Comparison of ENCODE assay signal across 8 mouse cellular contexts in genomic region chr11:51289564-51290041, GRCm38 (mm10). TPM values are rescaled to one million over a fixed set of nuclear protein-coding genes. Genes with fewer than 3 reads are reported as not detected.
DNase-seq lines count a peak whose midpoint lies in the region; ATAC-seq and TF ChIP-seq lines count a peak whose summit lies in the region.

Gene Col23a1, plus strand, starts transcription at chr11:51289920.

- peak within 1 kb of the TSS in 2 of 3 experiments; percentile 38 to 69 for H3K4me3 ChIP-seq in CH12.LX (replicated peaks in 1 of 3; ENCODE audit: low read depth in 2 of 3, low read length in 2 of 3, poor library complexity in 1 of 3)
- H3K4me3 ChIP-seq in brown adipose tissue, adult 24 weeks (ENCODE audit: insufficient read depth, low read depth, low read length), result peak within 1 kb of the TSS; percentile 99
- H3K4me3 ChIP-seq in forebrain, embryonic 11.5 days (ENCODE audit: low read depth, low read length), result peak within 1 kb of the TSS; percentile 59
- H3K4me3 ChIP-seq in heart, embryonic 15.5 days, result peak within 1 kb of the TSS; percentile 58
- H3K4me3 ChIP-seq in liver, embryonic 13.5 days (replicated peaks), result peak within 1 kb of the TSS; percentile 63
- peak within 1 kb of the TSS; percentile 85 for H3K4me3 ChIP-seq in testis, adult 2 months (ENCODE audit: control insufficient read depth, low read depth, low read length)

- dilution Hi-C loops in CH12.LX (cut with MboI; ENCODE audit: extremely low pct_ligation_motif_present, extremely low pct_unique_long_range_greater_than_20kb, low sequenced_read_pairs), result no loop called here

- H3K79me2 ChIP-seq in CH12.LX (replicated peaks; ENCODE audit: control insufficient read depth, extremely low read depth, insufficient read depth, poor library complexity, severe bottlenecking), result no peaks in the 10 kb centered on the region

- H3K27ac ChIP-seq in CH12.LX (ENCODE audit: insufficient read depth, low read depth), result no peak within 1 kb of the TSS
- H3K27ac ChIP-seq in brown adipose tissue, adult 24 weeks (replicated peaks; ENCODE audit: low read depth, low read length), result no peak within 1 kb of the TSS
- no peak within 1 kb of the TSS for H3K27ac ChIP-seq in forebrain, embryonic 11.5 days (ENCODE audit: low read depth, low read length)
- peak within 1 kb of the TSS; percentile 59 for H3K27ac ChIP-seq in heart, embryonic 15.5 days
- H3K27ac ChIP-seq in liver, embryonic 13.5 days, result no peak within 1 kb of the TSS
- no peak within 1 kb of the TSS for H3K27ac ChIP-seq in testis, adult 2 months (ENCODE audit: control insufficient read depth, insufficient read depth, low read depth, low read length)

- H3K9me3 ChIP-seq in CH12.LX (replicated peaks; ENCODE audit: low read length), result no peaks in the 10 kb centered on the region
- no peaks in the 10 kb centered on the region for H3K9me3 ChIP-seq in forebrain, embryonic 11.5 days (ENCODE audit: control insufficient read depth, low read length)
- no peaks in the 10 kb centered on the region for H3K9me3 ChIP-seq in heart, embryonic 15.5 days (replicated peaks)
- no peaks in the 10 kb centered on the region for H3K9me3 ChIP-seq in liver, embryonic 13.5 days (replicated peaks)

- no peak for TF ChIP-seq POLR2A in CH12.LX (IDR thresholded peaks at IDR 0.05; ENCODE audit: low read depth, low read length)
- no peak for TF ChIP-seq POLR2A in testis, adult 2 months (IDR thresholded peaks at IDR 0.05; ENCODE audit: control insufficient read depth, low read depth, low read length)

- 1% methylated on average over 34 of the region's 38 CpGs for WGBS in forebrain, embryonic 11.5 days
- 1% methylated on average over 38 of the region's 38 CpGs for WGBS in heart, embryonic 15.5 days
- under 1% methylated on average over 38 of the region's 38 CpGs for WGBS in liver, embryonic 13.5 days (ENCODE audit: insufficient replicate concordance)

- peak; percentile 87 for ATAC-seq in forebrain, embryonic 11.5 days (replicated peaks; ENCODE audit: low FRiP score)
- ATAC-seq in heart, embryonic 15.5 days (replicated peaks; ENCODE audit: insufficient number of reproducible peaks, insufficient read depth, low FRiP score, low read depth), result peak; percentile 94
- peak; percentile 82 for ATAC-seq in liver, embryonic 13.5 days (ENCODE audit: low read depth)

- peak; percentile 19 to 99; a peak in 3 of 4 replicates for TF ChIP-seq CTCF in CH12.LX (conservative IDR thresholded peaks at IDR 0.05 in 1 of 2, IDR thresholded peaks at IDR 0.05 in 1 of 2; ENCODE audit: low read depth in 2 of 2, low read length in 2 of 2)
- TF ChIP-seq CTCF in testis, adult 2 months (IDR thresholded peaks at IDR 0.05; ENCODE audit: control insufficient read depth, insufficient read depth, insufficient replicate concordance, low read depth, low read length), result peak; percentile 44; the same call in 1 of the 2 replicates

- no peak for TF ChIP-seq EP300 in CH12.LX (IDR thresholded peaks at IDR 0.05; ENCODE audit: low read length)

- TF ChIP-seq RAD21 in CH12.LX (IDR thresholded peaks at IDR 0.05; ENCODE audit: low read depth, low read length), result peak; percentile 96

- peaks cover 5 to 33% of the 10 kb centered on the region in 2 experiments for H3K36me3 ChIP-seq in CH12.LX (replicated peaks in 1 of 2; ENCODE audit: control insufficient read depth in 1 of 2, insufficient read depth in 1 of 2, low read length in 1 of 2)
- H3K36me3 ChIP-seq in forebrain, embryonic 11.5 days (ENCODE audit: control insufficient read depth, insufficient read depth, low read length), result no peaks in the 10 kb centered on the region
- H3K36me3 ChIP-seq in heart, embryonic 15.5 days, result no peaks in the 10 kb centered on the region
- H3K36me3 ChIP-seq in liver, embryonic 13.5 days, result peaks cover 7% of the 10 kb centered on the region; the same call in 1 of the 2 replicates
- no peaks in the 10 kb centered on the region for H3K36me3 ChIP-seq in testis, adult 2 months (ENCODE audit: control insufficient read depth, insufficient read depth, low read length)

- H3K9ac ChIP-seq in CH12.LX (ENCODE audit: insufficient read depth, low read depth), result peak within 1 kb of the TSS; percentile 34
- peak within 1 kb of the TSS; percentile 57 for H3K9ac ChIP-seq in forebrain, embryonic 11.5 days (ENCODE audit: low read length)
- H3K9ac ChIP-seq in heart, embryonic 15.5 days, result peak within 1 kb of the TSS; percentile 63
- peak within 1 kb of the TSS; percentile 57 for H3K9ac ChIP-seq in liver, embryonic 13.5 days

- peaks cover 32% of the 10 kb centered on the region for H3K27me3 ChIP-seq in CH12.LX (replicated peaks)
- peaks cover 3% of the 10 kb centered on the region; the same call in 1 of the 2 replicates for H3K27me3 ChIP-seq in forebrain, embryonic 11.5 days (ENCODE audit: control insufficient read depth, insufficient read depth, low read length)
- peaks cover 19% of the 10 kb centered on the region for H3K27me3 ChIP-seq in heart, embryonic 15.5 days
- peaks cover 55% of the 10 kb centered on the region for H3K27me3 ChIP-seq in liver, embryonic 13.5 days
- H3K27me3 ChIP-seq in testis, adult 2 months (ENCODE audit: control insufficient read depth, insufficient read depth, low read length), result no peaks in the 10 kb centered on the region

- H3K4me1 ChIP-seq in CH12.LX (ENCODE audit: control insufficient read depth in 1 of 2, insufficient read depth in 2 of 2), result peaks cover 0 to 2% of the 10 kb centered on the region in 2 experiments; a peak in 2 of 4 replicates
- H3K4me1 ChIP-seq in brown adipose tissue, adult 24 weeks (ENCODE audit: control insufficient read depth, insufficient read depth, insufficient read length, low read length), result no peaks in the 10 kb centered on the region
- 0 out of 2 replicates have a peak, but pooled peaks cover 2% of the 10 kb centered on the region for H3K4me1 ChIP-seq in forebrain, embryonic 11.5 days (replicated peaks; ENCODE audit: control insufficient read depth, insufficient read depth, low read length)
- H3K4me1 ChIP-seq in heart, embryonic 15.5 days (replicated peaks), result peaks cover 13% of the 10 kb centered on the region
- peaks cover 10% of the 10 kb centered on the region for H3K4me1 ChIP-seq in liver, embryonic 13.5 days (replicated peaks)
- H3K4me1 ChIP-seq in testis, adult 2 months (ENCODE audit: control insufficient read depth, insufficient read depth, low read length), result peaks cover 8% of the 10 kb centered on the region

- DNase-seq in CH12.LX (ENCODE audit: extremely low read depth), result peak; percentile 29
- peak; percentile 89 for DNase-seq in forebrain, embryonic 11.5 days (ENCODE audit: low spot score)
- peak; percentile 89 for DNase-seq in kidney, postnatal 10 days
- DNase-seq in liver, embryonic 13.5 days, result peak; percentile 23
- peak; percentile 88 for DNase-seq in neural tube, embryonic 10.5 days (ENCODE audit: extremely low spot score, low spot score)

- in situ Hi-C loops in CH12.LX (cut with MboI; ENCODE audit: low pct_ligation_motif_present, low pct_unique_long_range_greater_than_20kb, low sequenced_read_pairs), result loop anchor here (5.0 kb wide), 1 partner anchor 238 kb away; no protein-coding TSS in a partner anchor

- H3K4me2 ChIP-seq in CH12.LX (ENCODE audit: insufficient read depth, low read depth, poor library complexity, severe bottlenecking), result peak within 1 kb of the TSS; percentile 96
- peak within 1 kb of the TSS; percentile 84 for H3K4me2 ChIP-seq in forebrain, embryonic 11.5 days (ENCODE audit: low read depth, low read length, severe bottlenecking)
- H3K4me2 ChIP-seq in heart, embryonic 15.5 days, result peak within 1 kb of the TSS; percentile 91
- H3K4me2 ChIP-seq in liver, embryonic 13.5 days, result peak within 1 kb of the TSS; percentile 78

TF ChIP-seq in CH12.LX, 34 proteins besides CTCF, POLR2A, EP300 and RAD21:
- TF ChIP-seq NELFE (IDR thresholded peaks at IDR 0.05; ENCODE audit: low read depth, low read length), result peak; percentile 52; the same call in 1 of the 2 replicates
- TF ChIP-seq ZC3H11A (IDR thresholded peaks at IDR 0.05; ENCODE audit: low read depth, low read length), result peak; percentile 61
- peak; percentile 85 for TF ChIP-seq MAZ (IDR thresholded peaks at IDR 0.05; ENCODE audit: low read depth, low read length)
- no peak for TF ChIP-seq MAX (IDR thresholded peaks at IDR 0.05; ENCODE audit: low read length)
- TF ChIP-seq BHLHE40 (IDR thresholded peaks at IDR 0.05; ENCODE audit: low read depth, low read length), result no peak
- no peak for TF ChIP-seq JUND (conservative IDR thresholded peaks at IDR 0.05; ENCODE audit: low read depth, low read length)
- TF ChIP-seq TCF12 (IDR thresholded peaks at IDR 0.05; ENCODE audit: low read depth, low read length), result no peak
- peak; percentile 95 for TF ChIP-seq SMC3 (IDR thresholded peaks at IDR 0.05; ENCODE audit: low read depth, low read length)
- TF ChIP-seq IRF4 (IDR thresholded peaks at IDR 0.05; ENCODE audit: low read depth, low read length), result peak; percentile 13; the same call in 1 of the 2 replicates
- TF ChIP-seq ELF1 (IDR thresholded peaks at IDR 0.05; ENCODE audit: low read depth, low read length), result no peak
- TF ChIP-seq CHD2 (IDR thresholded peaks at IDR 0.05; ENCODE audit: low read length), result no peak
- TF ChIP-seq JUN (IDR thresholded peaks at IDR 0.05; ENCODE audit: insufficient read depth, low read depth, low read length), result no peak

RNA-seq across cellular contexts. Expression of gene Col23a1, which starts in this region (rescaled TPM):
- total RNA-seq in CH12.LX (2012; rRNA removed) (0.08 and 0.21 TPM in 2 replicates), CH12.LX (2014; rRNA removed) (0.04 and 0.11 TPM in 2 replicates)
- polyA plus RNA-seq in CH12.LX (2012; ENCODE audit: insufficient read length, low read depth), result 0.20 and 0.38 TPM in 2 replicates
- polyA plus RNA-seq in brown adipose tissue, adult 24 weeks (2012; ENCODE audit: insufficient read depth, insufficient read length, missing spikeins), result 2.3 and 3.6 TPM in 2 replicates
- polyA plus RNA-seq in forebrain, embryonic 11.5 days (2014; fragmentation: Nextera tagmentation; extraction: Ambion mirVana), result 7.5 and 8.5 TPM in 2 replicates
- polyA plus RNA-seq in heart, embryonic 15.5 days (2015; fragmentation: Nextera tagmentation; extraction: Ambion mirVana), result 7.2 and 11.3 TPM in 2 replicates
- polyA plus RNA-seq in liver, embryonic 13.5 days (2015; fragmentation: Nextera tagmentation; extraction: Ambion mirVana), result 0.30 and 0.37 TPM in 2 replicates
- 1.3 and 1.8 TPM in 2 replicates for polyA plus RNA-seq in testis, adult 2 months (2012; rRNA removed)

Comparison
In these comparisons a context has a peak if more than half of its experiments do, and no peak if none do; other contexts are left out.
1. Peak in DNase-seq, H3K4me3 ChIP-seq, H3K9ac ChIP-seq and H3K4me2 ChIP-seq in CH12.LX; RNA of the gene not detected or under 1 TPM.
2. Peak in DNase-seq, ATAC-seq, H3K4me3 ChIP-seq, H3K9ac ChIP-seq and H3K4me2 ChIP-seq in liver, embryonic 13.5 days; RNA of the gene not detected or under 1 TPM.
3. DNase-seq: peak in every context shown above with its lines; median percentile 89 in forebrain, embryonic 11.5 days; 89 in kidney, postnatal 10 days; 88 in neural tube, embryonic 10.5 days; 29 in CH12.LX; 23 in liver, embryonic 13.5 days.